Mouse (Mus musculus) MEL (cell line): Measurements from ENCODE around the gene Wdr89. TPM values are rescaled to one million over a fixed set of nuclear protein-coding genes. Genes with fewer than 3 reads are reported as not detected.

Experiments used
- DNase-seq: peaks from one replicate; pipeline ENCODE4 v3.0.0; 2011; ENCODE audit warnings: low read depth, low spot score
- H3K27ac ChIP-seq: 2 replicates; pipeline ENCODE4 v1.5.1; 2012; ENCODE audit warnings: low read depth, mild to moderate bottlenecking, control low read depth, low read length, moderate library complexity; ENCODE audit not compliant: control insufficient read depth
- H3K27me3 ChIP-seq, 2 experiments: fragments of 150-350 bp in 1 of 2; sonication (generic) in 1 of 2; 2 replicates each; pipeline ENCODE4 v1.6.1; 2012; ENCODE audit warnings: low read length in 2 of 2, mild to moderate bottlenecking in 2 of 2, improper control_type of control experiment in 1 of 2, moderate library complexity in 1 of 2; ENCODE audit not compliant: insufficient read depth in 2 of 2, control insufficient read depth in 1 of 2
- H3K36me3 ChIP-seq, 2 experiments: 2 replicates each; pipeline ENCODE4 v1.6.1; 2012 to 2014; ENCODE audit warnings: low read length in 2 of 2, improper control_type of control experiment in 1 of 2, inconsistent platforms in 1 of 2, mild to moderate bottlenecking in 1 of 2; ENCODE audit not compliant: insufficient read depth in 2 of 2, control insufficient read depth in 1 of 2
- H3K4me1 ChIP-seq, 2 experiments: fragments of 150-350 bp in 1 of 2; sonication (generic) in 1 of 2; 2 replicates each; pipeline ENCODE4 v1.6.1; 2012; ENCODE audit warnings: low read length in 2 of 2, improper control_type of control experiment in 1 of 2, mild to moderate bottlenecking in 1 of 2; ENCODE audit not compliant: insufficient read depth in 2 of 2, control insufficient read depth in 1 of 2
- H3K4me3 ChIP-seq, 2 experiments: fragments of 150-350 bp in 1 of 2; sonication (generic) in 1 of 2; 2 replicates each; pipeline ENCODE4 v1.5.1; 2012; ENCODE audit warnings: low read depth in 2 of 2, low read length in 2 of 2, mild to moderate bottlenecking in 2 of 2, moderate library complexity in 2 of 2, control low read depth in 1 of 2, improper control_type of control experiment in 1 of 2; ENCODE audit not compliant: control insufficient read depth in 1 of 2, insufficient read depth in 1 of 2
- H3K79me2 ChIP-seq: 2 replicates; pipeline ENCODE4 v1.6.1; 2012; ENCODE audit warnings: mild to moderate bottlenecking, low read length, moderate library complexity; ENCODE audit not compliant: control insufficient read depth, poor library complexity, insufficient read depth
- H3K9ac ChIP-seq: 2 replicates; pipeline ENCODE4 v1.6.1; 2012; ENCODE audit warnings: low read depth, mild to moderate bottlenecking, control low read depth, low read length, moderate library complexity; ENCODE audit not compliant: control insufficient read depth, poor library complexity, severe bottlenecking
- H3K9me3 ChIP-seq: fragments of 150-350 bp; sonication (generic); replicated peaks from 2 replicates; pipeline ENCODE4 v1.6.1; 2012; ENCODE audit warnings: mild to moderate bottlenecking, low read length, improper control_type of control experiment, moderate library complexity; ENCODE audit not compliant: insufficient read depth
- BHLHE40 ChIP-seq: IDR thresholded peaks from 2 replicates; pipeline ENCODE4 v1.6.1; 2012; ENCODE audit warnings: low read depth, mild to moderate bottlenecking, inconsistent platforms, low read length, improper control_type of control experiment, borderline replicate concordance
- CTCF ChIP-seq, 3 experiments: IDR thresholded peaks in 2 of 3; conservative IDR thresholded peaks in 1 of 3; 2 replicates each; pipeline ENCODE4 v1.5.1; 2011 to 2012; ENCODE audit warnings: low read length in 3 of 3, low read depth in 2 of 3, mild to moderate bottlenecking in 2 of 3, improper control_type of control experiment in 1 of 3, inconsistent platforms in 1 of 3, mixed read lengths in 1 of 3, moderate library complexity in 1 of 3; ENCODE audit not compliant: control insufficient read depth in 1 of 3, insufficient read depth in 1 of 3, poor library complexity in 1 of 3, severe bottlenecking in 1 of 3
- E2F4 ChIP-seq: IDR thresholded peaks from 2 replicates; pipeline ENCODE4 v1.6.1; 2011; ENCODE audit warnings: low read depth, low read length, improper control_type of control experiment, borderline replicate concordance
- EP300 ChIP-seq, 2 experiments: IDR thresholded peaks; 2 replicates each; pipeline ENCODE4 v1.6.1; 2011; ENCODE audit warnings: improper control_type of control experiment in 2 of 2, low read length in 2 of 2, low read depth in 1 of 2, mild to moderate bottlenecking in 1 of 2
- ETS1 ChIP-seq: IDR thresholded peaks from 2 replicates; pipeline ENCODE4 v1.6.1; 2012; ENCODE audit warnings: low read depth, mild to moderate bottlenecking, inconsistent platforms, low read length, improper control_type of control experiment, moderate library complexity
- GABPA ChIP-seq: IDR thresholded peaks from 2 replicates; pipeline ENCODE4 v1.6.1; 2012; ENCODE audit warnings: low read depth, mild to moderate bottlenecking, inconsistent platforms, low read length, improper control_type of control experiment, moderate library complexity
- GATA1 ChIP-seq: IDR thresholded peaks from 2 replicates; pipeline ENCODE4 v1.6.1; 2011; ENCODE audit warnings: low read depth, low read length, improper control_type of control experiment
- JUND ChIP-seq: IDR thresholded peaks from 2 replicates; pipeline ENCODE4 v1.6.1; 2011; ENCODE audit warnings: low read depth, mild to moderate bottlenecking, improper control_type of control experiment, low read length
- MAFK ChIP-seq: IDR thresholded peaks from 2 replicates; pipeline ENCODE4 v1.6.1; 2011; ENCODE audit warnings: low read depth, mild to moderate bottlenecking, low read length, improper control_type of control experiment, borderline replicate concordance
- MAZ ChIP-seq: IDR thresholded peaks from 2 replicates; pipeline ENCODE4 v1.6.1; 2012; ENCODE audit warnings: low read depth, mild to moderate bottlenecking, inconsistent platforms, low read length, improper control_type of control experiment
- MEF2A ChIP-seq: IDR thresholded peaks from 2 replicates; pipeline ENCODE4 v1.6.1; 2014; ENCODE audit warnings: low read depth, mild to moderate bottlenecking, inconsistent platforms, low read length, improper control_type of control experiment; ENCODE audit not compliant: poor library complexity, insufficient replicate concordance, severe bottlenecking; ENCODE audit errors: extremely low read depth
- MXI1 ChIP-seq: IDR thresholded peaks from 2 replicates; pipeline ENCODE4 v1.6.1; 2011; ENCODE audit warnings: mild to moderate bottlenecking, low read depth, low read length, improper control_type of control experiment
- MYB ChIP-seq: IDR thresholded peaks from 2 replicates; pipeline ENCODE4 v1.6.1; 2011; ENCODE audit warnings: mild to moderate bottlenecking, low read depth, low read length, improper control_type of control experiment
- MYC ChIP-seq: IDR thresholded peaks from 2 replicates; pipeline ENCODE4 v1.6.1; 2011; ENCODE audit warnings: low read depth, mild to moderate bottlenecking, low read length, improper control_type of control experiment, moderate library complexity
- NELFE ChIP-seq: IDR thresholded peaks from 2 replicates; pipeline ENCODE4 v1.6.1; 2011; ENCODE audit warnings: low read depth, low read length, improper control_type of control experiment
- POLR2A ChIP-seq, 2 experiments: IDR thresholded peaks; 2 replicates each; pipeline ENCODE4 v1.6.1; 2011 to 2012; ENCODE audit warnings: low read length in 2 of 2, mild to moderate bottlenecking in 2 of 2, control low read depth in 1 of 2, improper control_type of control experiment in 1 of 2, low read depth in 1 of 2, moderate library complexity in 1 of 2; ENCODE audit not compliant: control insufficient read depth in 1 of 2, insufficient read depth in 1 of 2, poor library complexity in 1 of 2
- POLR2AphosphoS2 ChIP-seq: IDR thresholded peaks from 2 replicates; pipeline ENCODE4 v1.6.1; 2011; ENCODE audit warnings: low read length, improper control_type of control experiment
- POLR2AphosphoS5 ChIP-seq: IDR thresholded peaks from 2 replicates; pipeline ENCODE4 v1.6.1; 2012; ENCODE audit warnings: low read depth, borderline replicate concordance, mild to moderate bottlenecking, inconsistent platforms, low read length, moderate library complexity, mixed read lengths
- RAD21 ChIP-seq: IDR thresholded peaks from 2 replicates; pipeline ENCODE4 v1.6.1; 2011; ENCODE audit warnings: mild to moderate bottlenecking, low read depth, low read length, improper control_type of control experiment
- RCOR1 ChIP-seq: IDR thresholded peaks from 2 replicates; pipeline ENCODE4 v1.6.1; 2012; ENCODE audit warnings: low read depth, mild to moderate bottlenecking, inconsistent platforms, low read length, improper control_type of control experiment
- SIN3A ChIP-seq: IDR thresholded peaks from 2 replicates; pipeline ENCODE4 v1.6.1; 2012; ENCODE audit warnings: low read length, improper control_type of control experiment, inconsistent platforms
- SMC3 ChIP-seq: IDR thresholded peaks from 2 replicates; pipeline ENCODE4 v1.6.1; 2011; ENCODE audit warnings: low read depth, low read length, improper control_type of control experiment
- TAL1 ChIP-seq: IDR thresholded peaks from 2 replicates; pipeline ENCODE4 v1.6.1; 2012; ENCODE audit warnings: mild to moderate bottlenecking, inconsistent platforms, low read length, moderate library complexity, mixed read lengths
- TBP ChIP-seq: IDR thresholded peaks from 2 replicates; pipeline ENCODE4 v1.8.0; 2011; ENCODE audit warnings: low read depth, low read length, improper control_type of control experiment
- UBTF ChIP-seq: IDR thresholded peaks from 2 replicates; pipeline ENCODE4 v1.6.1; 2012; ENCODE audit warnings: low read depth, mild to moderate bottlenecking, inconsistent platforms, low read length, improper control_type of control experiment, moderate library complexity, borderline replicate concordance; ENCODE audit not compliant: insufficient read depth
- USF1 ChIP-seq: IDR thresholded peaks from 2 replicates; pipeline ENCODE4 v1.6.1; 2014; ENCODE audit warnings: low read depth, mild to moderate bottlenecking, inconsistent platforms, low read length, improper control_type of control experiment, moderate library complexity
- ZKSCAN1 ChIP-seq: IDR thresholded peaks from 2 replicates; pipeline ENCODE4 v1.6.1; 2012; ENCODE audit warnings: low read depth, mild to moderate bottlenecking, inconsistent platforms, low read length, improper control_type of control experiment, moderate library complexity
- ZMIZ1 ChIP-seq: IDR thresholded peaks from 2 replicates; pipeline ENCODE4 v1.6.1; 2012; ENCODE audit warnings: low read depth, mild to moderate bottlenecking, inconsistent platforms, low read length, improper control_type of control experiment, moderate library complexity
- ZNF384 ChIP-seq: IDR thresholded peaks from 2 replicates; pipeline ENCODE4 v1.6.1; 2012; ENCODE audit warnings: low read depth, mild to moderate bottlenecking, inconsistent platforms, low read length, improper control_type of control experiment
- polyA plus RNA-seq, 2 experiments: library from polyadenylated mRNA; stranded (reverse) in 1 of 2; unstranded in 1 of 2; fragments of >175 nt in 1 of 2; fragments of >200 nt in 1 of 2; gene quantifications; 2 replicates each; pipeline versions ENCODE4 v1.2.1 to v1.2.4; 2012; ENCODE audit warnings: low replicate concordance in 2 of 2, low read depth in 1 of 2; ENCODE audit not compliant: insufficient read length in 2 of 2, insufficient read depth in 1 of 2, missing spikeins in 1 of 2
- total RNA-seq: library from RNA; depleted of rRNA; stranded (reverse); fragments of 300-350 nt; gene quantifications from 2 replicates; pipeline ENCODE4 v1.2.3, GENCODE M21; 2012

The Wdr89 gene
- total and polyA plus RNA-seq, 3 experiments, result 10.2 to 57.8 (median 31.2) TPM

- TF ChIP-seq ETS1 (no peak), MEF2A (no peak), MYB (no peak), RCOR1 (no peak), EP300 (IDR thresholded peaks at IDR 0.05; ENCODE audit: low read depth in 1 of 2, low read length in 2 of 2) (no peak), MXI1 (peak; percentile 53), ZMIZ1 (peak; percentile 71; the same call in 1 of the 2 replicates), POLR2AphosphoS2 (peak; percentile 79; the same call in 1 of the 2 replicates), ZKSCAN1 (no peak), SMC3 (no peak), MYC (peak; percentile 54; the same call in 1 of the 2 replicates), E2F4 (no peak), GATA1 (no peak), MAFK (no peak), MAZ (peak; percentile 67; the same call in 1 of the 2 replicates), SIN3A (peak; percentile 41; the same call in 1 of the 2 replicates), ZNF384 (no peak), GABPA (no peak), USF1 (no peak), POLR2A (IDR thresholded peaks at IDR 0.05; ENCODE audit: control insufficient read depth in 1 of 2, insufficient read depth in 1 of 2, low read depth in 1 of 2, low read length in 2 of 2, poor library complexity in 1 of 2) (peak; percentile 91 to 94)
- TF ChIP-seq, all 39 proteins: peak for 15
Measured at GRCm38 (mm10) chr12:75596154-75597002, 73.0 kb downstream of the Wdr89 start, which contains the start of gene Ppp2r5e (continued).

- H3K4me1 ChIP-seq, result peaks cover 9 to 12% of the 10 kb centered on the region in 2 experiments; a peak in 3 of 4 replicates
- peaks cover 15 to 17% of the 10 kb centered on the region in 2 experiments for H3K36me3 ChIP-seq
- peak; percentile 52 for DNase-seq
- H3K9me3 ChIP-seq, result no peaks in the 10 kb centered on the region
- peak overlapping the region; percentile 99 for H3K9ac ChIP-seq
- TF ChIP-seq TAL1, result no peak
- TF ChIP-seq JUND, result no peak
- TF ChIP-seq UBTF, result 0 out of 2 replicates have a peak, but pooled peaks have one; percentile 31
- no peak for TF ChIP-seq MAFK
- TF ChIP-seq NELFE, result no peak
- TF ChIP-seq GATA1, result no peak
- TF ChIP-seq MAZ, result peak; percentile 84; the same call in 1 of the 2 replicates
- no peak for TF ChIP-seq RAD21
- TF ChIP-seq TBP, result no peak
- no peak for TF ChIP-seq CTCF (IDR thresholded peaks at IDR 0.05 in 2 of 3, conservative IDR thresholded peaks at IDR 0.05 in 1 of 3; ENCODE audit: control insufficient read depth in 1 of 3, insufficient read depth in 1 of 3, low read depth in 2 of 3, low read length in 3 of 3, poor library complexity in 1 of 3, severe bottlenecking in 1 of 3)
- TF ChIP-seq SIN3A, result 0 out of 2 replicates have a peak, but pooled peaks have one; percentile 19
- TF ChIP-seq MYB, result no peak
- no peak for TF ChIP-seq USF1
- no peak for TF ChIP-seq BHLHE40
- no peak for TF ChIP-seq POLR2AphosphoS5
- no peak for TF ChIP-seq MEF2A
- H3K79me2 ChIP-seq, result peaks cover 28% of the 10 kb centered on the region
- H3K27me3 ChIP-seq, result no peaks in the 10 kb centered on the region
- H3K27ac ChIP-seq, result peak overlapping the region; percentile 64
- H3K4me3 ChIP-seq, result peak overlapping the region; percentile 95 to 98
Measured at GRCm38 (mm10) chr12:75595291-75596153, 73.8 kb downstream of the Wdr89 start.
